Mouse (Mus musculus): ENCODE measurements around the gene Kbtbd12.

Gene Kbtbd12

GRCm38 (mm10) chr6:88637611-88638301 lies at the start of gene Kbtbd12:
Gene Kbtbd12, minus strand, starts transcription at chr6:88637950.
- in situ Hi-C loops (cut with MboI, MseI): no loop called here

DNA sequence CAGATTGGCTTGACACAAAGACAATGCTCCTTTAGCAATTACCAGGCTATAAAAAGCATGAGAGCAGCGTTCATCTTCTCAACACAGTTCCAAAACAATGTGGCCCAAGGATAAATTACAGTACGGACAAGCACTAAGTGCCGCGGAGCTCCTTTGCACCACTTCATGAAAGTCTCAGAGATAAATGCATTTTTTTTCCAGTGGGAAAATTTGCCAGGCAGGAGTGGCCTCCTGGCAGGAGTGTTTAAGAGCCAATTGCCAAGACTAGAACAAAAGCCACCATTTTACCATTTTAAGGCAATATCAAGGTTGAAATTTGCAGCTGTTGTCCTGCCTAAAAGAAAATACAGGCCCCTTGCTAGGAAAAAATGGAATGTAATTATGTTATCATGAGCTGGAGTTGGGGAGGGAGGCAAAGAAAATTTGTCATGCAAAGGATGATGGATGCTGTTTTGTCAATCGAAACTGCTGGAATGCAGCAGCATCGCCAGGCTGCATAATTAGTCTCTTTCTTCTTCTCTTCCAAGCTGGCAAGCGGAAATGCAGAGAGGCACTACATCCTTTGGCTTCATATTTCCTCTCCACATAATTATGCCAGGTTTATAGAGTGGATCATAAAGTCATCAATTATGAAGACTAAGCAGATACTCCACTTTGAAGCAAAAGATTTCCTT lies 45.8 kb upstream of the Kbtbd12 start:
- in situ Hi-C loops (cut with MboI, MseI): loop anchor here (10.0 kb wide), 1 partner anchor 441 kb away; no protein-coding TSS in a partner anchor

- in situ Hi-C loops (cut with MboI, MseI): loop anchor here (10.0 kb wide), 1 partner anchor 444 kb away; no protein-coding TSS in a partner anchor
Observed at GRCm38 (mm10) chr6:88681026-88681425, 43.3 kb upstream of the Kbtbd12 start.

DNA sequence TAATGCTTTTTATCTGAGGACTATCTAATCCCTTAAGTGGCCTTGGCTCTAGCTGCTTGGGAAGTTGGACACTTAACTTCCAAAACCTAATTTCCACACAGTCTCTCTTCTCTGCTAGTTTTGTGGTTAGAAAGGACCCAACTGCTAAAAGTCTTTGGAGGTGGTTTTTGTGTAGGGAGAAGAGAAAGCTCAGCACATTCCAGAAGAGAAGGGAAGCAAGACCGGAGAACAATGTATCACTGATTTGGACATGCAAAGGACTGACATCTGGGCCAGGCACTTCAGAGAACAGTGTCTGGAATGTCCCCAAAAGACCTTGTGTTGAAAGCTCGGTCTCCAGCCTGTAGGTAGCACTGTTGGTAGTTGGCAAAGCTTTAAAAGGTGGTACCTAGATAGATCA lies 40.0 kb upstream of the Kbtbd12 start:
- in situ Hi-C loops (cut with MboI, MseI): no loop called here

GRCm38 (mm10) chr6:88676753-88677736 lies 39.3 kb upstream of the Kbtbd12 start:
- in situ Hi-C loops (cut with MboI, MseI): no loop called here

DNA sequence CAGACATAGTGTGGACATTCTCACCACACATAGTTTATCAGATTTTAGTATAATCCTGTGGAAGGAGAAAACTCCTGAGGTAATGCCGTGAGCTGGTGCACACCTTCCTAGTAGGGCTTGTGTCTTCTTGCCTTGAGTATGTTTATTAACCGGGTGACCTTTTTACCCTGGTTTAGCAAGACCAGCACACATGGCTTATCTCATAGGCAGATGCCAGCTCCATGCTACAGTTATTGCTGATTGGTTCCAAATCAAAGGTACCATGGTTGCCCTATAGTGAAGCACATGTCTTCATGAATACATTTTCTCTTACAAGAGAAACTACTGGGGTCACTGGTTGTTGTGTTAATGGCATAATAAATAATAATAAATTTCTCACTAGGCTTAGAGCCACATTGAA lies 38.1 kb upstream of the Kbtbd12 start:
- in situ Hi-C loops (cut with MboI, MseI): no loop called here

DNA sequence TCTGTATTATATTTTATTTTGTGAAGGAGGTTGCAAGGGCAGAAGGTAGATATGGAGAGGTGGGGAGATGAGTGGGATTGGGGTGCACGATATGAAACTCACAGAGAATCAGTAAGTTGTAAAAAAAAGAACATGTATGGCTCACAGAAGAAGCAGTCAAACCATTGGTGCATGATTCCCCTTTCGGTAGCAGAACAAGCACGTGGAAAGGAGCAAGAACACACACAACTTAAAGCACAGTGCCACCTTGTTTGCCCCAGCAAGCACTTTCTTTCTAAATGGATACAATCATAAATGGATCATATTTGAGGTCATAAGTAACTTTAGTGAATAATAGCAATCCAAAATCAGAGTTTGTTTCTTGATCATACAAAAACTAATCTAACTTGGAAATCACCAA lies 24.5 kb upstream of the Kbtbd12 start:
- in situ Hi-C loops (cut with MboI, MseI): no loop called here

- in situ Hi-C loops (cut with MboI, MseI): no loop called here
Observed at GRCm38 (mm10) chr6:88661696-88662095, 23.9 kb upstream of the Kbtbd12 start.

GRCm38 (mm10) chr6:88647564-88648295 lies 10.0 kb upstream of the Kbtbd12 start:
- in situ Hi-C loops (cut with MboI, MseI): no loop called here

GRCm38 (mm10) chr6:88644786-88645185 lies 7.0 kb upstream of the Kbtbd12 start:
- in situ Hi-C loops (cut with MboI, MseI): no loop called here

- in situ Hi-C loops (cut with MboI, MseI): no loop called here
Observed at GRCm38 (mm10) chr6:88641346-88641920, 3.7 kb upstream of the Kbtbd12 start.

- in situ Hi-C loops (cut with MboI, MseI): no loop called here
Observed at GRCm38 (mm10) chr6:88640331-88640730, 2.6 kb upstream of the Kbtbd12 start.

DNA sequence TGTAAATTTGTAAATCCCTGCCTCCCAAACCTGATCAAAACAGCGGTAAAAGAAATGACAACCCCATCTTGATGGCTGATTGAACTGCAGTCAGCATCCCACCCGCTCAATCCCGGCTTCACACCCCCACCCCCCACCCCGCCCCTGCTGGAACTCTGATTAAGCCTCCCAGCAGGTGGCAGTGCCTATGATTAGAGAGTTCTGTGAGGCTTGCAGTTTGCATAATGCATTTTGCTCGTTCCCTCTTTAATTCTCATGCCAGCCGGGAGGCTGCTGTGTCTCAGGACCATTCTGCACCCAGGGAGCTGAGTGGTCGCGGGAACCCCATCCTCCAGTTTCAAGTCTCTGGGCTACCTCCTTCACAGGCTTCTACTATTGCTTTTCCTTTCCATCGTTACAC lies 2.2 kb upstream of the Kbtbd12 start:
- in situ Hi-C loops (cut with MboI, MseI): no loop called here

DNA sequence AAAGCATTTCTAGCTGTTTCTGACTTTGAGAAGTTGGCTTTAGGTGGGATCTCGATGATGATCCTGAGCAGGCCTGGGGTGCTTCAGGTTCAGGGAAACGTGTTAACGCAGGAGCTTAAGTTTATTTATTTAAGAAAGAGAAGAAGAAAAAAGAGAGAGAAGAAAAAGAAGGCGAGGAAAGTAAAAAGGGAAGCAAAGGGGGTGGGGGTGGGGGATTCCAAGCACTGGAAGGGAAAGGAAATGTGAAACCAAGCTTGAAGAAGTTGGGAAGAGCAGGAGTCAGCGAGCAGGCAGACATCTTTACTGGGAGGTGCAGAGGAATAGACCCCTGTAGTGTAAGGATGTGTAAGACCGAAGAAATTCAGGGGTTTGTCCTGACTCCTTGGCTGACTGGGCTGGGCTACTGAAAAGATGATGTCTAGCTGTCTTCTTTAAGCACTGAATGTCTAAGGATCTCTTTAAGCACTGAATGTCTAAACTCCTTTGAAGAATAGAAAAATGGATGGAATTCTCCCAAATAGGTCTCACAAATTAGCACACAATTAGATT lies 1.7 kb upstream of the Kbtbd12 start:
- in situ Hi-C loops (cut with MboI, MseI): no loop called here

DNA sequence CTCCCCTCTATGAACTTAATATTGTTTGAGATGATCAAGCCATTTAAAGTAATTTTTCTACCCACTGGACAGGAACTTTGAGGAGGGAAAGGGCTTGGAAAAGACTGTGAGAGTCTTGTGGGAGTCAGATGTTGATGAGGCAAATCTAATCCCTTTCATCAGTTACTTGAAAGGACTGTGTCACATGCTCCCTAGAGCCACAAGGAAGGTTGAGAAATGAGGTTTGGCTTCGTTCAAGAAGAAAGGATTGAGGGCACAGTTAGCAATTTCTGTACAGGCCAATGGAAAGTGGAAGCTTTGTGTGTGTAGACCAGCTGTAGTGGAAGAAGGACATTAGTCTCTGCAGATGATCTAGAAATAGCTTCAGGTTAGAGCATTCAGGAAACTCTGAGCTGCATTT lies 1.2 kb upstream of the Kbtbd12 start:
- in situ Hi-C loops (cut with MboI, MseI): no loop called here

- in situ Hi-C loops (cut with MboI, MseI): no loop called here
Observed at GRCm38 (mm10) chr6:88635881-88636754, 1.6 kb downstream of the Kbtbd12 start.

DNA sequence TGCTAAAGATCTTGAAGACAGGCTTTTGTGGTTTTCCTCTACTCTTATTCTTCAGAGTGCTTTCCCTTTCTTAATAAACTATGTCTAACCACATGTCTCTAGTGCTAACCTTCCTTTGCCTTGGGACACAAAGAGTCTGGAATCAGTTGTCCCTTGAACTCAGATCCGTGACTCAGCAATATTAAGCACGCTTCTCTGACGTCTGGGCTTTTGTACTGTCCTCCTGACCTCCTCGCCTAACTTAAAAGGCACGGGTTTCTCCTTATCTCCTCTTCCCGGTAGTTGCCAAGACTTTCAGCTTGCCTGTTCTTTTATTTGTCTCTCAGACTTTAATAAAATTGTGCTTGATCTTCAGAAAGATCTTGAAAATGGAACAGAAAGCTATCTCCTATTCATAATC lies 6.5 kb downstream of the Kbtbd12 start:
- in situ Hi-C loops (cut with MboI, MseI): no loop called here

GRCm38 (mm10) chr6:88630560-88630959 lies 7.2 kb downstream of the Kbtbd12 start:
- in situ Hi-C loops (cut with MboI, MseI): no loop called here

- in situ Hi-C loops (cut with MboI, MseI): no loop called here
Observed at GRCm38 (mm10) chr6:88629821-88630220, 7.9 kb downstream of the Kbtbd12 start.

All from T-helper 1 cell (primary cell).